Mouse (Mus musculus): ENCODE results near the gene Trim15. TPM values are rescaled to one million over a fixed set of nuclear protein-coding genes. Genes with fewer than 3 reads are reported as not detected.

Gene Trim15
- not detected for polyA plus RNA-seq (2014; fragmentation: Illumina TruSeq; extraction: RNeasy Lipid Tissue Mini Kit (QIAGEN cat#74804); ENCODE audit: low read depth, low replicate concordance)

GRCm38 (mm10) chr17:36866719-36867527 lies at the start of gene Trim15:
Gene Trim15, minus strand, starts transcription at chr17:36867210.

GRCm38 (mm10) chr17:36897552-36898205 lies 30.7 kb upstream of the Trim15 start, which contains the start of gene Trim31:
Gene Trim31, plus strand, starts transcription at chr17:36898118.

GRCm38 (mm10) chr17:36890073-36890903 lies 23.3 kb upstream of the Trim15 start, which contains the start of gene Trim40:
Gene Trim40, minus strand, starts transcription at chr17:36890123.

GRCm38 (mm10) chr17:36869284-36869954 lies 2.4 kb upstream of the Trim15 start, which contains the start of gene Trim10:
Gene Trim10, plus strand, starts transcription at chr17:36869574.

GRCm38 (mm10) chr17:36836874-36837647 lies 29.9 kb downstream of the Trim15 start, which contains the start of gene Trim26:
Gene Trim26, plus strand, starts transcription at chr17:36837134.

GRCm38 (mm10) chr17:36811871-36812270 lies 55.1 kb downstream of the Trim15 start, which contains the start of gene H2-M10.6:
Gene H2-M10.6, plus strand, starts transcription at chr17:36812171.

Other genes starting within 250 kb of the Trim15 start
- gene H2-M9, start 224.5 kb downstream of the Trim15 start, polyA plus RNA-seq (2014; fragmentation: Illumina TruSeq; extraction: RNeasy Lipid Tissue Mini Kit (QIAGEN cat#74804); ENCODE audit: low read depth, low replicate concordance), result not detected
- not detected for gene H2-M1, start 195.0 kb downstream of the Trim15 start, polyA plus RNA-seq (2014; fragmentation: Illumina TruSeq; extraction: RNeasy Lipid Tissue Mini Kit (QIAGEN cat#74804); ENCODE audit: low read depth, low replicate concordance)
- not detected for gene H2-M10.5, start 94.3 kb downstream of the Trim15 start, polyA plus RNA-seq (2014; fragmentation: Illumina TruSeq; extraction: RNeasy Lipid Tissue Mini Kit (QIAGEN cat#74804); ENCODE audit: low read depth, low replicate concordance)
- not detected for gene H2-M10.6, start 55.0 kb downstream of the Trim15 start, polyA plus RNA-seq (2014; fragmentation: Illumina TruSeq; extraction: RNeasy Lipid Tissue Mini Kit (QIAGEN cat#74804); ENCODE audit: low read depth, low replicate concordance)
- 22.8 TPM for gene Trim26, start 30.1 kb downstream of the Trim15 start, polyA plus RNA-seq (2014; fragmentation: Illumina TruSeq; extraction: RNeasy Lipid Tissue Mini Kit (QIAGEN cat#74804); ENCODE audit: low read depth, low replicate concordance)
- not detected for gene Trim10, start 2.4 kb upstream of the Trim15 start, polyA plus RNA-seq (2014; fragmentation: Illumina TruSeq; extraction: RNeasy Lipid Tissue Mini Kit (QIAGEN cat#74804); ENCODE audit: low read depth, low replicate concordance)
- not detected for gene Trim40, start 22.9 kb upstream of the Trim15 start, polyA plus RNA-seq (2014; fragmentation: Illumina TruSeq; extraction: RNeasy Lipid Tissue Mini Kit (QIAGEN cat#74804); ENCODE audit: low read depth, low replicate concordance)
- not detected for gene Trim31, start 30.9 kb upstream of the Trim15 start, polyA plus RNA-seq (2014; fragmentation: Illumina TruSeq; extraction: RNeasy Lipid Tissue Mini Kit (QIAGEN cat#74804); ENCODE audit: low read depth, low replicate concordance)
- 3.8 TPM for gene Rnf39, start 75.7 kb upstream of the Trim15 start, polyA plus RNA-seq (2014; fragmentation: Illumina TruSeq; extraction: RNeasy Lipid Tissue Mini Kit (QIAGEN cat#74804); ENCODE audit: low read depth, low replicate concordance)
- 6.2 TPM for gene Ppp1r11, start 84.5 kb upstream of the Trim15 start, polyA plus RNA-seq (2014; fragmentation: Illumina TruSeq; extraction: RNeasy Lipid Tissue Mini Kit (QIAGEN cat#74804); ENCODE audit: low read depth, low replicate concordance)
- gene Znrd1, start 91.3 kb upstream of the Trim15 start, polyA plus RNA-seq (2014; fragmentation: Illumina TruSeq; extraction: RNeasy Lipid Tissue Mini Kit (QIAGEN cat#74804); ENCODE audit: low read depth, low replicate concordance), result 10.4 TPM
- gene Znrd1as, start 91.4 kb upstream of the Trim15 start, polyA plus RNA-seq (2014; fragmentation: Illumina TruSeq; extraction: RNeasy Lipid Tissue Mini Kit (QIAGEN cat#74804); ENCODE audit: low read depth, low replicate concordance), result 30.8 TPM
- not detected for gene 2410137M14Rik, start 114.0 kb upstream of the Trim15 start, polyA plus RNA-seq (2014; fragmentation: Illumina TruSeq; extraction: RNeasy Lipid Tissue Mini Kit (QIAGEN cat#74804); ENCODE audit: low read depth, low replicate concordance)
- gene H2-M5, start 122.3 kb upstream of the Trim15 start, polyA plus RNA-seq (2014; fragmentation: Illumina TruSeq; extraction: RNeasy Lipid Tissue Mini Kit (QIAGEN cat#74804); ENCODE audit: low read depth, low replicate concordance), result not detected
- 1.9 TPM for gene Zfp57, start 134.0 kb upstream of the Trim15 start, polyA plus RNA-seq (2014; fragmentation: Illumina TruSeq; extraction: RNeasy Lipid Tissue Mini Kit (QIAGEN cat#74804); ENCODE audit: low read depth, low replicate concordance)
- gene Mog, start 156.2 kb upstream of the Trim15 start, polyA plus RNA-seq (2014; fragmentation: Illumina TruSeq; extraction: RNeasy Lipid Tissue Mini Kit (QIAGEN cat#74804); ENCODE audit: low read depth, low replicate concordance), result not detected
- gene Gabbr1, start 178.8 kb upstream of the Trim15 start, polyA plus RNA-seq (2014; fragmentation: Illumina TruSeq; extraction: RNeasy Lipid Tissue Mini Kit (QIAGEN cat#74804); ENCODE audit: low read depth, low replicate concordance), result 2.8 TPM
- not detected for gene Olfr90, start 221.3 kb upstream of the Trim15 start, polyA plus RNA-seq (2014; fragmentation: Illumina TruSeq; extraction: RNeasy Lipid Tissue Mini Kit (QIAGEN cat#74804); ENCODE audit: low read depth, low replicate concordance)
- gene Olfr91, start 231.1 kb upstream of the Trim15 start, polyA plus RNA-seq (2014; fragmentation: Illumina TruSeq; extraction: RNeasy Lipid Tissue Mini Kit (QIAGEN cat#74804); ENCODE audit: low read depth, low replicate concordance), result not detected

All from liver, adult 10 weeks (tissue).